Mouse (Mus musculus): ENCODE measurements at regions not wholly inside any gene's neighbourhood (a gene's known extent, or its start where the extent isn't known, plus 50 kb on each side); places are given as distances from the start of the nearest gene placed in this dataset.
A peak's percentile ranks its signal among the peaks of the same experiment; 100 is the strongest.

DNA sequence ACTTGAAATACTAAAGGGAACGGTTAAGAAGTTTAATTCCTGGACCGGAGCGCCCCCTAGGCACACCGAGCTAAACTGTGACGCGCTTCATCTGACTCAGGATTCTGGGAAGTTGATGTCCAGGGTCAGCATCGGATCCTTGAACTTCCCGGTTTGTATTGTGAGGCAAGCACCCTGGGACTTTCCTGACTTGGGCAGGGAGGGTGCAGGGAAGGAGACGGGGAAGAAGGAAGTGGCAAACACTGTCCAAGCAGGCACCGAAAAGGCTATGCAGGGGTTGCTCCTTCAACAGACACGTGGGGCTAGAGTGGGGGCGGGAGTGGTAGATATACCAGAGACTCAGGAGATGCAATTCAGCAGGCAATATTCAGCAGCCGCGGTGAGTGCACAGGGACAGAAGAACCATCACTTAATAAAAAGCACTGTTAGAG lies 132.7 kb upstream of the Teddm2 start:
- TF ChIP-seq CTCF (IDR thresholded peaks at IDR 0.05; ENCODE audit: low read depth) = peak; percentile 66
- no peak for TF ChIP-seq EP300 (IDR thresholded peaks at IDR 0.05; ENCODE audit: low read depth)

All from heart, postnatal 0 days (tissue).